Mouse (Mus musculus): ENCODE measurements around the gene Mogat1. TPM values are rescaled to one million over a fixed set of nuclear protein-coding genes. Genes with fewer than 3 reads are reported as not detected.
"Not testable (repeated sequence)": the region's sequence is repeated elsewhere in the genome, so short reads cannot be mapped to it uniquely, and the experiment has no call there.

The Mogat1 gene
- not detected for polyA plus RNA-seq (2017; shearing (Covaris generic))

- no peak for ATAC-seq
Measured at GRCm38 (mm10) chr1:78510862-78511261, at the start of gene Mogat1. Gene Mogat1 (plus strand): TSS chr1:78510991.

- no peak for ATAC-seq
Measured at GRCm38 (mm10) chr1:78472441-78472840, 38.4 kb upstream of the Mogat1 start.

- no peak for ATAC-seq
Measured at GRCm38 (mm10) chr1:78483430-78483829, 27.4 kb upstream of the Mogat1 start.

GRCm38 (mm10) chr1:78484361-78484760 lies 26.4 kb upstream of the Mogat1 start:
- no peak for ATAC-seq

- ATAC-seq = peak; percentile 33
Measured at GRCm38 (mm10) chr1:78488427-78488751, 22.4 kb upstream of the Mogat1 start.

GRCm38 (mm10) chr1:78488752-78489492 lies 21.9 kb upstream of the Mogat1 start, which contains the start of gene Farsb:
Gene Farsb (minus strand): TSS chr1:78488897.
- peak; percentile 90 for ATAC-seq

GRCm38 (mm10) chr1:78490143-78490542 lies 20.6 kb upstream of the Mogat1 start:
- ATAC-seq = no peak

- ATAC-seq = no peak
Measured at GRCm38 (mm10) chr1:78501036-78501435, 9.8 kb upstream of the Mogat1 start.

GRCm38 (mm10) chr1:78501856-78502255 lies 8.9 kb upstream of the Mogat1 start:
- not testable (repeated sequence) for ATAC-seq

GRCm38 (mm10) chr1:78502527-78502926 lies 8.3 kb upstream of the Mogat1 start:
- no peak for ATAC-seq

- no peak for ATAC-seq
Measured at GRCm38 (mm10) chr1:78507137-78507536, 3.7 kb upstream of the Mogat1 start.

- ATAC-seq = no peak
Measured at GRCm38 (mm10) chr1:78511621-78512160, 900 bp downstream of the Mogat1 start, which contains the start of gene BC035947. Gene BC035947 (minus strand): TSS chr1:78512158.

GRCm38 (mm10) chr1:78512756-78513155 lies 2.0 kb downstream of the Mogat1 start:
- no peak for ATAC-seq

- ATAC-seq = no peak
Measured at GRCm38 (mm10) chr1:78518907-78519306, 8.1 kb downstream of the Mogat1 start.

- peak; percentile 74 for ATAC-seq
Measured at GRCm38 (mm10) chr1:78525189-78525886, 14.5 kb downstream of the Mogat1 start.

- no peak for ATAC-seq
Measured at GRCm38 (mm10) chr1:78528356-78528755, 17.6 kb downstream of the Mogat1 start.

- no peak for ATAC-seq
Measured at GRCm38 (mm10) chr1:78529011-78529410, 18.2 kb downstream of the Mogat1 start.

GRCm38 (mm10) chr1:78530500-78531215 lies 19.9 kb downstream of the Mogat1 start:
- ATAC-seq = no peak

GRCm38 (mm10) chr1:78532184-78532800 lies 21.5 kb downstream of the Mogat1 start:
- no peak for ATAC-seq

GRCm38 (mm10) chr1:78534428-78535150 lies 23.8 kb downstream of the Mogat1 start:
- ATAC-seq = no peak

GRCm38 (mm10) chr1:78536310-78537164 lies 25.7 kb downstream of the Mogat1 start:
- ATAC-seq = peak; percentile 33

Data from inflammation-experienced regulatory T-cells, adult 6 months (primary cell).